Mouse (Mus musculus) cortical plate, adult 2 months (tissue): Measurements from ENCODE around the gene Mafk. TPM values are rescaled to one million over a fixed set of nuclear protein-coding genes. Genes with fewer than 3 reads are reported as not detected.
"Not testable (repeated sequence)": the region's sequence is repeated elsewhere in the genome, so short reads cannot be mapped to it uniquely, and the experiment has no call there.

Experiments used
- H3K27ac ChIP-seq: fragments of 200-500 bp; 2 replicates; pipeline ENCODE4 v1.5.1; 2012; ENCODE audit warnings: low read length, control low read depth, inconsistent platforms; ENCODE audit not compliant: insufficient read depth
- H3K4me1 ChIP-seq: fragments of 200-500 bp; 2 replicates; pipeline ENCODE4 v1.6.1; 2011; ENCODE audit warnings: low read length; ENCODE audit not compliant: control insufficient read depth, insufficient read depth
- H3K4me3 ChIP-seq: fragments of 200-500 bp; 2 replicates; pipeline ENCODE4 v1.5.1; 2011; ENCODE audit warnings: mild to moderate bottlenecking, low read length, control low read depth; ENCODE audit not compliant: insufficient read depth
- CTCF ChIP-seq: fragments of 200-500 bp; IDR thresholded peaks from 2 replicates; pipeline ENCODE4 v1.5.1; 2011; ENCODE audit warnings: mild to moderate bottlenecking, control low read depth, low read length; ENCODE audit not compliant: insufficient read depth; ENCODE audit errors: extremely low read depth
- POLR2A ChIP-seq: fragments of 200-500 bp; IDR thresholded peaks from 2 replicates; pipeline ENCODE4 v1.6.1; 2011; ENCODE audit warnings: mild to moderate bottlenecking, low read length, control low read depth; ENCODE audit not compliant: insufficient read depth; ENCODE audit errors: extremely low read depth
- polyA plus RNA-seq: library from polyadenylated mRNA; depleted of rRNA; stranded (reverse); fragments of >200 nt; gene quantifications from 2 replicates; pipeline ENCODE4 v1.2.3, GENCODE M21; 2012; rRNA removed

Gene Mafk
- 7.6 and 7.9 TPM in 2 replicates for polyA plus RNA-seq

DNA sequence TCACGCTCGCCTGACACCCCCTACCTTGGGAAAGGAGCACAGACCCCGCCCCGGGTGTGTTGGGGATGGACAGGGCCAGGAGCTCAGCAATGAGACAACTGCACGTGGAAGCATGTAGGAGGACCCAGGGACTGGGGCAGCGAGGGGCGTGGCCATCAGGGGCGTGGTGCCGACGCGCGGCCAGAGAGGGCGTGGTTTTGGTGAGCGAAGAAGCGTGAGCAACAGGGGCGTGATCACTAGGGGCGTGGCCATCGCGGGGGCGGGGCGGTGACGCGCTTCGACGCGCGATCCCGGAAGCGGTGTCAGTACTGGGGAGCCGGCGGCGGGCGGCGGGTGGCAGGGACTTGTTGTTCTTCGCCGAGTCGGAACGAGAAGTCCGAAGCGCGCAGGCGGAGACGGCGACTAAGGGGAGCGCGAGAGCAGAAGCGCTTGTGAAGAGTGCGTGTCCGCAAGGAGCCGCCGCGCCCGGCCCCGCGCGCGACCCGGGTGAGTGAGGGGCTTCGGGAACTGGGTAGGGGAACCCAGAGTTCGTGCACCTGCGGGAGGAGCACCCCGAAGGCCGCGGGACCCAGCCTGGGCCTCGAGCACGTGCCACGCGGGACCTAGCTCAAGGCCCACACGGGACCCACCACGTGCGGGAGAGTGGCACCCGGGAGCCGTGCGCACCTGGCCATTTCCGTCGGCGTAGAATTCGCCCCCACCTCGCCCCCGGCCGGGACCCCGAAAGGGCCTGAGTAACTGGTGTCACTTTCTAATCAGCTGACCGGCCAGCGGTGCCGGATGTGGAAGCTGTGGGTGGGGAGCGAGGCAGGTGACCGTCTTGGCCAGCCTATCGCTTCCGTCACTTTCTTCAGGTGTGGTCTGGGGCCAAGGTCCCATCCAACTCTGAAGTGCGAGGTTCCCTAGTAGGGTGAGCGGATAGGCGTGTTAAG, at the start of gene Mafk:
TSS of gene Mafk (plus strand) at position 287 of the 932 bp plus-strand sequence.
- TF ChIP-seq CTCF (no peak), POLR2A (peak; percentile 50; the same call in 1 of the 2 replicates)
- Histone ChIP-seq H3K4me1 (peaks cover 5% of the 10 kb centered on the region), H3K4me3 (peak within 1 kb of the TSS; percentile 44), H3K27ac (peak within 1 kb of the TSS; percentile 47)

DNA sequence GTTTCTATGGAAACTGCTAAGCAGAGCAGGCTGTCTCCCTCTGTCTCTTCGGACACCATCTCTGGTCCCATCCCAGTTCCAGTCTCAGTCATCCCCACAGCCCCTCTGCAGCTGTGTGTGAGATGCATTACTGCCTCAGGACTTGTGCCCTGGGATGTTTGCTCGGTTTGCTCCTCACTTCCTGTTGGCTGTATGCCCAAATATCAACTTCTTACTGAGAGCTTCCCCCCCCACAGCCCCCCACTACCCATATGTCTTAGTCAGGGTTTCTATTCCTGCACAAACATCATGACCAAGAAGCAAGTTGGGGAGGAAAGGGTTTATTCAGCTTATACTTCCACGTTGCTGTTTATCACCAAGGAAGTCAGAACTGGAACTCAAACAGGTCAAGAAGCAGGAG, 48.7 kb upstream of the Mafk start:
- not testable (repeated sequence) for H3K27ac ChIP-seq, H3K4me1 ChIP-seq, H3K4me3 ChIP-seq

DNA sequence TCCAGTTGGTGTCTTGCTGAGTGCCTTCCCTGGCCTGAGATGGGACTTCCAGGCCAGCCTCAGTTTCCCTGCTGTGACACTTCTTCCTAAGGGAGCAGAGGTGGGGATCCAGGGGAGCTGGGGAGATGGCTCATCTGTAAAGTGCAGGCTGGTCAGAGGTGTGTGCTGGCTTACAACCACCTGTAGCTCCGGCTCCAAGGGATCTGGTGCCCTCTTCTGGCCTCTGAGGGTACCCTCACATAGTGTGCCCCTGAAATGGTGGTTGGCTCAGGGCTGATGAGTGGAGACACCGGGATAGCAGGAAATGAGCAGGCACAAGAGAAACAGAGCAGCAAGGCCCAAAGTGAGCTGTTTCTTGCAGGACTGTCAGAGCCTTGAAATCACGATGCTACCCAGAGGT, 45.5 kb upstream of the Mafk start:
- Histone ChIP-seq H3K27ac (no peak overlapping the region), H3K4me1 (no peaks in the 10 kb centered on the region), H3K4me3 (no peak overlapping the region)
- TF ChIP-seq CTCF (peak; percentile 73), POLR2A (no peak)

DNA sequence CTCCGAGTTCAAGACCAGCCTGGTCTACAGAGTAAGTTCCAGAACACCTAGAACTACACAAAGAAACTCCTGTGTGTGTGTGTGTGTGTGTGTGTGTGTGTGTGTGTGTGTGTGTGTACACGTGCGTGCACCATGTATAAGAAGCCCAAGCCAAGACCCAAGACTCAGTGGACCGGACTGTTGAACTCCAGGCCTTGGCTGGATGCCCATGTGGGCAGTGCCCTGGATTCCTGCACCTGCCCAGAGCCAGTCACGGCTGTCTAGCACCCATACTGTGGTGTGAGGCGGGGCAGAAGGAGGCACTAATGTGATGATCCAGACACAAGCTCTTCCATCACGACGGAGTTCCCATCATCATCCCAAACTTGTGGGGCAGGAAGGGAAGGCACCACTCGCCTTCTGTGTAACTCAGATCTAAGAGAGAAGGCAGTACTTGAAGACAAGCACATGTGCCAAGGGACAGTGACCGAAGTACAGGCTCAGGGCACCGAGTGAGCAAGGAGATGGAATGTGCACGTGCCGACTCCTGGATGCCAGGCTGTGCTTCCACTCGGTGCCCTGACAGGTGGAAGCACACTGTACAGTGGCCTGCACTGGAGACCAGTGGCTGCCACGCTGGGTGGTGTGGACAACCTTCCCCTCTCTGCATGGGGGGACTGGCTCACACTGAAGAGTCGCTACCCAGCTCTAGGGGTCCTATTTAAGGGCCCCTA, 41.7 kb upstream of the Mafk start:
- H3K27ac ChIP-seq: no peak overlapping the region
- TF ChIP-seq POLR2A (no peak), CTCF (no peak)

DNA sequence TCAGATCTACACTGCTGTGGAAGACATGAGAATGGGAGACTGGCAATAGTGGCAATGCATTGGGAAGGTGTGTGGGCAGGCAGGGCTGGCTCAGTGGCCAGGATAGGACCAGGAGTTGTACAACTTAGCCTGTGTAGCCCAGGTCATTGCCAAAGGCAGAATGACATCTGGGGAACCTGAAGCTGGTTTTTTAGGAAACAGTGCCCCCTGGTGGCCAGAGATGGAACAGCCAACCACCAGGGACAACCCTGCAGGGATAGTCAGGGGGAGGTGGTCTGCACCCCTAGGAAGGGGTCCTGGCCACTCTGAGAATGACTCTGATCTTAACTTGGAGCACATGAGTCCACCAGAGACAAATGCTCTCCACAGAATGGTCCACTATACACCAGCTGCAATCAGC, 40.8 kb upstream of the Mafk start:
- no peak overlapping the region for H3K4me3 ChIP-seq
- TF ChIP-seq CTCF (peak; percentile 81), POLR2A (no peak)
- H3K4me1 ChIP-seq: no peaks in the 10 kb centered on the region
- H3K27ac ChIP-seq: no peak overlapping the region

More for the DNA sequence above, 41.7 kb upstream of the Mafk start:
- Histone ChIP-seq H3K4me3 (no peak overlapping the region), H3K4me1 (no peaks in the 10 kb centered on the region)

- H3K4me1 ChIP-seq: no peaks in the 10 kb centered on the region; the same call in 1 of the 2 replicates
- H3K27ac ChIP-seq: no peak overlapping the region
- TF ChIP-seq CTCF (peak; percentile 58), POLR2A (no peak)
- no peak overlapping the region for H3K4me3 ChIP-seq
Measured at GRCm38 (mm10) chr5:139754753-139755152, 36.6 kb upstream of the Mafk start.

- TF ChIP-seq POLR2A (no peak), CTCF (no peak)
- Histone ChIP-seq H3K4me3 (no peak overlapping the region), H3K4me1 (no peaks in the 10 kb centered on the region; the same call in 1 of the 2 replicates), H3K27ac (no peak overlapping the region)
Measured at GRCm38 (mm10) chr5:139756135-139756534, 35.2 kb upstream of the Mafk start.

DNA sequence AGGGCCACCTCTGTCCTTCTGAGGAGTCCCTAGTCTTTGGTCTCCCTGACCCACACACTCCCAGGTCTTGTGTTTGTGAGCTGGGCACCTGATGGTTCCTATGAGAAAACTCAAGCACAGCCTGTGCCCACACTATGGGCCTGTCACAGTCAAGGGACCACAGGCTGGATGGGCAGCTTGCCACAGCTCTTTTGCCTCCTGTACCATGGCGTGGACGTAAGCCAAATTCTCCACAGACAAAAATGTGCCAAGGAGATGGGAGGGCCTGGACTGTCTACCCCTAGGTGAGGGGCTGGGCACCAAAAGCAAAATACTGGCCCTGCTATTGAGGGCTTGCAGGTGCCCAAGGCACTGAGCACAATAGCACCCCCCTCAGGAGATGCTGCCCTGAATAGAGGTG, 34.7 kb upstream of the Mafk start:
- TF ChIP-seq CTCF: no peak
- TF ChIP-seq POLR2A: no peak
- H3K4me1 ChIP-seq: no peaks in the 10 kb centered on the region; the same call in 1 of the 2 replicates
- no peak overlapping the region for H3K27ac ChIP-seq
- no peak overlapping the region for H3K4me3 ChIP-seq

GRCm38 (mm10) chr5:139758096-139758495, 33.2 kb upstream of the Mafk start:
- TF ChIP-seq POLR2A (peak; percentile 51; the same call in 1 of the 2 replicates), CTCF (no peak)

DNA sequence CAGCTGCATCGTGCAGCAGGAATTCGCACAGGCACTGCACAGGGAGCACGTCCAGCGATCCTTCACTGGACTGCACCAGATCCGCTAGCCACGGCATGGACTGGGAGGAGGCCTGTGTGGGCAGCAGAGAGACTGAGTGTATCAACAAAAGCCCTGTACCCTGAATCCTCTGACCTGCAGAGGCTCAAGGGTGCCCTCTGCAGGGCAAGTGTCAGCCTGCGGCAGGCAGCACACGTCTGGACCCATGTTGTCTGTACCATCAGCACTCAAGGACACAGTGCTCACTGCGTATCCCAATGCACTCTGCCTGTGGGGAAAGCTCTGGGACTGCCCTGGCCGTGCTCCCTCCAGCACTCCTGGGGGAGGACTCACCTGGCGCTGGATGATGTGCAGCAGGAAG, 27.0 kb upstream of the Mafk start:
- Histone ChIP-seq H3K27ac (no peak overlapping the region), H3K4me1 (no peaks in the 10 kb centered on the region), H3K4me3 (no peak overlapping the region)
- TF ChIP-seq POLR2A (no peak), CTCF (peak; percentile 41)

More at GRCm38 (mm10) chr5:139758096-139758495, 33.2 kb upstream of the Mafk start:
- no peaks in the 10 kb centered on the region; the same call in 1 of the 2 replicates for H3K4me1 ChIP-seq
- H3K27ac ChIP-seq: 0 out of 2 replicates have a peak overlapping the region, but pooled peaks have one; percentile 18
- no peak overlapping the region for H3K4me3 ChIP-seq
